Mouse (Mus musculus) adipocyte (in vitro differentiated cells): ENCODE data around the gene Gm8113.
"Not testable (repeated sequence)": the region's sequence is repeated elsewhere in the genome, so short reads cannot be mapped to it uniquely, and the experiment has no call there.

ENCODE experiments used
- DNase-seq: peaks from one replicate; pipeline ENCODE4 v3.0.0-alpha.2; 2016; ENCODE audit warnings: low spot score

Gene Gm8113

GRCm38 (mm10) chr14:43924688-43925403 is at the start of gene Gm8113:
Gene Gm8113 (plus strand): TSS chr14:43925390.
- not testable (repeated sequence) for DNase-seq

DNA sequence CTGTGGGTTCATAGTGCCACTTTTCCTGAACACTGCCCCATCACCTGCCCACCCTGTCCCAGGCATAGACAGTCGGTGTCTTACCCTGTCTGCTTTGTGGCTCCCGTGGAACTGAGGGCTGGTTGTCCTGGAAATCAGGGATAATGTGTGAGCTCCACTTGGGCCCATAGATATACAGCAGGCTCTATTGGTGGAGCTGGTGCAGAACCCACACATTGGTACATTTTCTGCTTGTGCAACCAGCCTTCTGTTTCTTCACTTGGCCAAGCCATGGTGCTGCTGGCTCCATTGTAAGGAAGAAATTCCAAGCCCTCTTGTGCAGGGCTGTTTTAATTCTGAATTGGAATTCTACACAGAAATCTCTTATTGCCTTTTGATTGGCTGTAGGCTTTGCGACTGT is 49.8 kb upstream of the Gm8113 start, which contains the start of gene Ear1:
Gene Ear1 (minus strand): TSS at position 101 of the 400 bp plus-strand sequence.
- DNase-seq = not testable (repeated sequence)

- not testable (repeated sequence) for DNase-seq
Observed at GRCm38 (mm10) chr14:43877789-43878188, 47.4 kb upstream of the Gm8113 start.

GRCm38 (mm10) chr14:43879966-43880545 is 45.1 kb upstream of the Gm8113 start:
- DNase-seq = not testable (repeated sequence)

- not testable (repeated sequence) for DNase-seq
Observed at GRCm38 (mm10) chr14:43886235-43886634, 39.0 kb upstream of the Gm8113 start.

GRCm38 (mm10) chr14:43891288-43891687 is 33.9 kb upstream of the Gm8113 start:
- not testable (repeated sequence) for DNase-seq

DNA sequence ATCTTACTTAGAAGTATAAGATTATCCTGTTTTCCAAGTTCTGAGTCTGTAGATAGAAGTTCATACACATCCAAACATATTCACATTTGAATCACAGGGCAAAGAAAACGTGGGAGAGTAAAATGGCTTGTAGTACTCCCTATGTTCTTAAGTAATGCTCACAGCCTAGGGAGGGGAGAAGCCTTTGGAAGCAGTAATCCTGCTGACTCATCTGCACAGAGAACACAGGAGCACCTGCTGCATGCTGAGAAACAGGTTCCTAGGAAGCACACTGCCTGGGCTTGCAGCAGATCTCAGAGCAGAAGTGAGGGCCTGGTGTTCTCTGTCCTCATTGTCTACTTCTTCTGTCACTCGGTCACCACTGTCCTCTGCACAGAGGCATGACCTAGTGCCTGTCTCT is 29.8 kb upstream of the Gm8113 start:
- not testable (repeated sequence) for DNase-seq

GRCm38 (mm10) chr14:43898577-43898976 is 26.6 kb upstream of the Gm8113 start:
- not testable (repeated sequence) for DNase-seq

DNA sequence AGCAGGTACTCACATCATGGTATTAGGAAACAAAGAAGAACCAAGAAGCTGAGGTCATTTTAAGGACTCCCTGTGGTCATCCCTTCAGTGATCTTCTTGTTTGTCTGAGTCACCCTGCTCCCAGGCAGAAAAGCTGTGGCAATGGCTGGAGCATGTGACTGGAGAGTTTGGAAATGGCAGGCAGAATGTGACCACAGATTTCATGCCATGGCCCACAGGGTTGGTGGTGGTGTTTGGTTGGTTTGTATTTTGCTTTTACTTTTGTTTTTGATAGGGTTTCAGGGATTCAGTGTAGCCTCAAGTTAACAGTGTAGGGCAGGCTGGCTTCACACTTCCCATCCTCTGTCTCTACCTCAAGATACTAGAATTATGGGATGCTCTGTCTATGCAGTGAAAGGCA is 7.0 kb upstream of the Gm8113 start:
- not testable (repeated sequence) for DNase-seq

GRCm38 (mm10) chr14:43923459-43923858 is 1.7 kb upstream of the Gm8113 start, which contains the start of gene Ear10:
Gene Ear10 (minus strand): TSS chr14:43923559.
- not testable (repeated sequence) for DNase-seq

- DNase-seq = not testable (repeated sequence)
Observed at GRCm38 (mm10) chr14:43925404-43925950, 287 bp downstream of the Gm8113 start.

GRCm38 (mm10) chr14:43932991-43933390 is 7.8 kb downstream of the Gm8113 start:
- peak; percentile 26 for DNase-seq

DNA sequence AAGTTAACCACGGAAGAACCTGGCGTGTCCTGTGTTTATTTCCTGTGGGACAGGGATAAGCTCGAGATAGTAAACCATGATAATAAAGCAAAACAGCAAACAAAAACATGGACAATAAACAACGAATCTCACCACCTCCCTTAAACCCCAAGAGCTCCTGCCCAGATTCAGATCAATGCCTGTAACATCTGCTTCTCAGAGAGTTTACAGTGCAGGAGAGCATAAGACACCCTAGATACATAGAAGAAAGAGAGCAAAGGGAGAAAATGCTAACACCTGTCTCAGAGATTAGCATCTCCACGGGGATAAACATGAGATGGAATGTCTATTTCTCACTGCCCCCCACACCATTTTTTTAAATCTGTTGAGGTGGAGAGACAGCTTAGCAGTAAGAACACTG is 8.2 kb downstream of the Gm8113 start:
- DNase-seq = not testable (repeated sequence)

- DNase-seq = not testable (repeated sequence)
Observed at GRCm38 (mm10) chr14:43953382-43953781, 28.2 kb downstream of the Gm8113 start.

DNA sequence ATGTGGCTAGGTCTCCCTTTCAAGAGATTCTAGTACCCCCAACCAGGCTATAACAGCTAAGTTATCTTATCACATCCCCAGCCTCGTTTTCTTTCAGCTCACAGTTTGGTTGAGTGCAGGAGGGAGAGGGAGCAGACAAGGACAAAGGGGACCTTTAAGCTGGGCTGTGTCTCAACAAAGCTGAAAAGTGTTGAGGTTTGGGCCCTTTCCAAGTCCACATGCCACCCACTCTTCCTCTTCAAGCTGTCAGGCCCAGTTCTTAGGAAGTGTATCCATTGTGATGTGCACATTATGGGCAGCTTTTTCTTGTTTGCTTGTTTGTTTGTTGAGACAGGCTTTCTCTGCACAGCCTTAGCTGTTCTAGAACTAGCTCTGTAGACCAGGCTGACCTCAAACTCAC is 29.9 kb downstream of the Gm8113 start:
- DNase-seq = not testable (repeated sequence)

GRCm38 (mm10) chr14:43956769-43957168 is 31.6 kb downstream of the Gm8113 start, which contains the start of gene Ang5:
Gene Ang5 (plus strand): TSS chr14:43957069.
- DNase-seq = not testable (repeated sequence)
